Mouse (Mus musculus): ENCODE measurements around the gene Dhdds. TPM values are rescaled to one million over a fixed set of nuclear protein-coding genes. Genes with fewer than 3 reads are reported as not detected.

Dhdds gene
- total RNA-seq, 2 experiments from 2014 or later: 61.4 to 62.2 TPM

DNA sequence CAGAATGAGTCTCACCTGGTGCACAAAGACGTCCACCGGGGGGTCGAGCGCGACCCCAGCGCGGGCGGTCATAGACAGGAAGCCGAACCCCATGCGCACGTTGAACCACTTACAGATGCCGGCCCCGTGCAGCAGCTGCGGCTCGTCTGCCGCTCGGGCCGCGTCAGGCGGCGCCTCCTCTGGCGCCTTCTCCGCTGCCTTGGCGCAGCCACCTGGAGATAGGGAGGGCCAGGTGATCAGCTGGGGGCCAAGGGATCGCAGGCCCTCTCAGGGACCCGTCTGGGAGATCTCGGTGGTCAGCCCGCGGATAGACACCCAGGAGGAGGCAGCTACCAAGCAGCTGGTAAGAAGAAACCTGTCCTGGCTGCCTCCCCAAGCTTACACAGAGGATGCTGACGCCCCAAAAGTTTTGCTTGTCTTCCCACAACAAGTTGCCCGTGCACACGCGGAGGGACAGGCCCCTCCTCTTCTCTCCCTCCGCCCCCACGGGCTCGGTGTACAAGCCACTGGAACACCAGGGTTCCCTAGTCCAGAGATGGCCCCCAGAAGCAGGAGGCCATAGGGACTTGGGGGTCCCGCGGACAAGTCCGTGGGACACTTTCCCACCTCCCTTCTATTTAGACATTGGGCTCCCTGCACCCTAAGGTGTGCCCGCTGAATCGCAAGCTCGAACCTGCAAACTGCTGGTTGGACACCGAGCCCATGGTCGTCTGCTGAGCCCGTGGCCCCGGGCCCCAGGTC lies 17.5 kb upstream of the Dhdds start:
- Histone ChIP-seq H3K4me3 (no peak overlapping the region), H3K27ac (no peak overlapping the region)
- TF ChIP-seq CTCF (IDR thresholded peaks at IDR 0.05): no peak
- intact Hi-C loops (cut with DNase I): no loop called here
- no peak for DNase-seq (ENCODE audit: extremely low spot score in 1 of 2, low spot score in 2 of 2)

DNA sequence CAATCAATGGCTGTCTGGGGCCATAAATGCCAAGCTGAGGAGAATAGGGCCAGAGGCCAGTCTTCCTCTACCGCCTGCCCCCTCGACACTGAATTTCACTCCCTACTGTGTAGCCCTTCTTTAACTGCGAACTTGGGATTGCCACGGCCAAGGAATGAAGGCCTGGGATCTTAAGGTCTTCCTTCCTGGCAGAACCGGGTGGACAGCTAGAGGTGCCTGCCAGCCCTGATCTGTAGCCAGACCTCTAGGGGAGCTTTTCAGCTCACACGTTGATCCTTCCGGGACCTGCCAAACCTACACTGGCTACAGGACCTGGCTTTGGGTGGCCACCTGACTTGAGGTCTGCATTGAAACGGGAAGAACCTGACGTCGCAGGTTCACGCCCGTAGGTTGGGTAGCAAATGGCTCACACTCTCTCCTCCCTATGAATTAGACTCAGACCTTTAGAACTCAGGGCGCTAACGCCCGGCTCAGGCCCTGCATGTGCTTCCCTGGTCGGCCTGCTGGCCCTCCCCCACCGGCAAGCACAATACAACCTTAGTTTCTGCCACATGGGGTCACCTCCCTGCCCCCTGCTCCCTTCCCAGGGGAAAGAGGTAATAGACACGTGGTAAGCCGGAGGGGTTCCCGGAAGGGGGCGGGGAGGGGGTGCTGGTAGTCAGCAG lies 16.6 kb upstream of the Dhdds start:
- Histone ChIP-seq H3K27ac (no peak overlapping the region), H3K4me3 (no peak overlapping the region)
- DNase-seq (ENCODE audit: extremely low spot score in 1 of 2, low spot score in 2 of 2): no peak
- no peak for TF ChIP-seq CTCF (IDR thresholded peaks at IDR 0.05)
- intact Hi-C loops (cut with DNase I): no loop called here

DNA sequence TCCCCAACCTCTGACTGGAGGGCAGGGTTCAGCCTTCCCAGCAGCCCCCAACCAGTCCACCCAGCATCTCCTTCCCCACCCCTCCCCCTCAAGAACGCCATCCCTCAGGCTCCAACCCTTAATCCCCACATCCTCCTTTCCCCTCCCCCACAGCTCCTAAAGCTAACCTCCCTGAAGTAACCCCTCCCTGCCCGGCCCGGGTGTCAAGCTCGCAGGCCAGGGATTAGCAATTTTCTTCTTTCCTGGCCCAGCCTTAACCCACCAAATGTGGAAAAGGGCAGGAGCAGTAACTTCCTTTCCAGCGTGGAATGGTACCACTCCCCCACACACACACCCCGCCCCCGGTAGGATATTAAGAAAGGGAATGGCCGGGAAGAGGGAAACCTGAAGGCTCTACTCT lies 16.0 kb upstream of the Dhdds start:
- no peak for TF ChIP-seq CTCF (IDR thresholded peaks at IDR 0.05)
- no peak overlapping the region for H3K4me3 ChIP-seq
- H3K27ac ChIP-seq: no peak overlapping the region
- intact Hi-C loops (cut with DNase I): no loop called here
- no peak for DNase-seq (ENCODE audit: extremely low spot score in 1 of 2, low spot score in 2 of 2)

DNA sequence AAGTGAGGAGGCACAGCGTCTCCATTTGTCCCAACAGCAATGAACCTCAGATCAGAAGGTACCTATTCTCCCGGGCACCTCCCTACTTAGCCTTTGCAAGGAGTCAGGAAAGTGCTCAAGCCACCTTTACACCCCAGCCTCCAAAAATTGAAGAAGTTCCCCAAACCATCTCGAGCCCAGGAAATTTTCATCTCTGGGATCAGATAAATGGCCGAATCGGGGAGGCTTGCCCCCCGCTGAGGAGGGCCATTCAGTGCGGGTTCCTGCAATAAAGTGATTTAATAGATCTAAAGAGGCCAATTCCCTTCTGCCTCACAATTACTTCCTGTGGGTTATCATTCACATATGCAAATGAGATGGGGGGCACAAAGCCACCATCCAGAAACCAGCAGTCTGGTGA lies 15.5 kb upstream of the Dhdds start:
- no peak overlapping the region for H3K27ac ChIP-seq
- intact Hi-C loops (cut with DNase I): no loop called here
- DNase-seq (ENCODE audit: extremely low spot score in 1 of 2, low spot score in 2 of 2): no peak
- H3K4me3 ChIP-seq: no peak overlapping the region
- TF ChIP-seq CTCF (IDR thresholded peaks at IDR 0.05): no peak

DNA sequence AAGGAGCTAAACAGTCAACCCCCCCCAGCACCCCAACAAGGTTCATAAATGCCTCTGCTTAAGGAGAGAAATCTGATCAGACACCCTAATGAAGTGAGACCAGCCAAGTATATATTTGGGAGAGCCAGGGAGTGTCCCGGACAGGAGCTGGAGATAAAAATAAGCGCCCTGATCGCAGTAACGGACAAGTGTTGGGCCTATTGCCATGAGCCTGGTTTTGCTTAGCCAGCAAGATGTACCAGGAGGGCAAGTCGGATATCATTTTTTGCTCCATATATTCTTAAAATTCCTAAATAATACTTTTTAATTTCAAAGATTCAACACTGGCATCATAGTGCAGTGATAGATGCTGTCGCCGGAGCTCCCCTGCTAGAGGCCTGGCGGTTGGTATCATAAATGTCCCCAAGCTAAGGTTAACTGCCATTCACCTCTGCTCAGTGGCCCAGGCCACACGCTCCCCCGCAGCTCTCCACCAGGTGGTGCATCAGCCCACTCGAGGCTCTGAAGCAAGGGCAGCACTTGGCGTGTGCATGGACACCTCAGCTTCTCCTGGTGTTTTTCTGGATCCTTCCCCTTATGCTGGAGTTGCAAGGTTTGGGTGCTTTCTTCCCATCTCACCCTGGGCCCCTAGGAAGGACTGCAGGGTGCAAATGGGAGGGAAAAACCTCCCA lies 12.3 kb upstream of the Dhdds start:
- no peak for DNase-seq (ENCODE audit: extremely low spot score in 1 of 2, low spot score in 2 of 2)
- no peak overlapping the region for H3K4me3 ChIP-seq
- intact Hi-C loops (cut with DNase I): no loop called here
- no peak overlapping the region for H3K27ac ChIP-seq
- peak; percentile 7; the same call in 1 of the 2 replicates for TF ChIP-seq CTCF (IDR thresholded peaks at IDR 0.05)

DNA sequence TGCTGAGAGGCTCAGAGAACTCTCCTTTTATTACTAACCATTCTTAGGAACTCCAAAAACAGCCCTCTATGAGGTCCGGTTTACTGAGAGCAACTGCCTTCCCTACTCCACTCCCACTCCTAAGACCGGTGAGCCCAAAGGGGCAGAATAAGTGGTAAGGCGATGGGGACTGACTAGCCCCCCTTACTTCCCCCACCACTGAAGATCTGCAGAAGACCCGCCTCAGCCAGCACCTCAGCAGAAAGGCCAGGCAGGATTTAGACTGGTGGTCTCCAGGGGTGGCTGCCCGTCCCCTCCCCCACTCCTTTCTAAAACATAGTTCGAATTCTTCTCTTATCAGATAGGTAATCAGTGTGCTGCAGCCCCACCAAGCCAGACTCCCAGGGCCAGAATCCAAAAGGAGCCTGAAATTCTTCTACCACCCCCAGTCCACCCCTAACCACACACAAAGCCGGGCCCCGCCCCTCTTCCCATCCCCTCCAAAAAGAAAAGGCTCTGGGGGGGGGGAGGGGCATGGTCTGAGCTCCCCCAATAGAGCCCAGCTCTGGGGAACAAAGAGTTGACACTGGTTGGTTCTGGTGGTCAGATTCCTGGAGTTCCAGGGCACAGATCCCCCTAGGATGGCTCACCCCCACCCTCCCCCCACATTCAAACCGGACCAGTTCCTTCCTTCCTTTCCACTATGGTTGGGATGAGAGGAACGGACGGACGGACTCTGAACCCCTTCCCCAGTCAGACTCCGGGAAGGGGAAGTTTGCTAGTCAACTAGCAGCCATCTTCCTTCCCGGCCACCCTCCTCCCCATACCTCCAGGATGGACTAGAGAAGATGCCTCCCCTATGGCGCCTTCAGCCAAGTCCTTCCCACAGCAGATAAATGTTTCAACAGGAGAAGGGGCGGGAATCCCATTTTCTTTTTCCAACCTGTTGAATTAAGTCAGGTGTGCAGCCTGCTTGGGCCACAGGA lies 11.0 kb upstream of the Dhdds start:
- no peak overlapping the region for H3K27ac ChIP-seq
- intact Hi-C loops (cut with DNase I): no loop called here
- no peak for DNase-seq (ENCODE audit: extremely low spot score in 1 of 2, low spot score in 2 of 2)
- H3K4me3 ChIP-seq: no peak overlapping the region
- no peak for TF ChIP-seq CTCF (IDR thresholded peaks at IDR 0.05)

DNA sequence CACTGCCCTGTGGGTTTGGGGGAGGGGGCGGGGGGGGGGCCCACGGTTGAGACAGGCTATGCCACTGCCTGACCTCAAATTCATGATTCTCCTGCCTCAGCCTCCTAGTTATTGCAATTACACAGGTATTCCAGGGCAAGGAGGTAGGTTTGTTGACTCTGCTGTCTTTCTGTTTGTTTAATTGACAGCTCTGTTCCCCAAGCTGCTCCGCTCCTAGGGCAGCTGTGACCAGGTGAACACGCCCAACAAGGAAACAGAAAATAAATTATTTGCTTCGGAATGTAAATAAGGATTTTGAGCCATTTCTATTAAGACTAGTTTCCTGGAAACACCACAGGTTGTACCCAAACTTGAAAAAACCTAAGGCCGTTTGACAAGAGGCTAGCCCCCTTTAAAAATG lies 9.0 kb upstream of the Dhdds start:
- intact Hi-C loops (cut with DNase I): no loop called here
- no peak overlapping the region for H3K4me3 ChIP-seq
- H3K27ac ChIP-seq: no peak overlapping the region
- TF ChIP-seq CTCF (IDR thresholded peaks at IDR 0.05): no peak
- DNase-seq (ENCODE audit: extremely low spot score in 1 of 2, low spot score in 2 of 2): no peak

DNA sequence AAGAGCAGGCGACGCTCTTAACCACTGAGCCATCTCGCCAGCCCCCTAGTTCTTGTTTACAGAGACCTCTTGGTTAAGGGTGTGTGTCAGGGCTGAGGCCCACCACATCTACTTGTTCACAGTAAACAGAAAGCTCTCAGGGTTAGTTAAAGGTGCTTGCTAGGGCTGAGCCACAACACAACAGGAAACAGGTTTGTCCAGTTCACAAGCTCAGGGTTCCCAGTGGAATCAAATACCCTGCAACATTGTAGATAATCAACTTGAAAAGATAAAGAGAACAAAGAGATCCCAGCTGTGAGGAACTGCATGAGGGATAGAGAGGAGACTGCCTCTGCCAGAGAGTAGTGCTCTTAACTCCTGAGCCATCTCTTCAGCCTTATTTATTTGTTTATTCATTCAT lies 6.1 kb upstream of the Dhdds start:
- intact Hi-C loops (cut with DNase I): no loop called here
- Histone ChIP-seq H3K4me3 (no peak overlapping the region), H3K27ac (no peak overlapping the region)
- no peak for DNase-seq (ENCODE audit: extremely low spot score in 1 of 2, low spot score in 2 of 2)
- no peak for TF ChIP-seq CTCF (IDR thresholded peaks at IDR 0.05)

DNA sequence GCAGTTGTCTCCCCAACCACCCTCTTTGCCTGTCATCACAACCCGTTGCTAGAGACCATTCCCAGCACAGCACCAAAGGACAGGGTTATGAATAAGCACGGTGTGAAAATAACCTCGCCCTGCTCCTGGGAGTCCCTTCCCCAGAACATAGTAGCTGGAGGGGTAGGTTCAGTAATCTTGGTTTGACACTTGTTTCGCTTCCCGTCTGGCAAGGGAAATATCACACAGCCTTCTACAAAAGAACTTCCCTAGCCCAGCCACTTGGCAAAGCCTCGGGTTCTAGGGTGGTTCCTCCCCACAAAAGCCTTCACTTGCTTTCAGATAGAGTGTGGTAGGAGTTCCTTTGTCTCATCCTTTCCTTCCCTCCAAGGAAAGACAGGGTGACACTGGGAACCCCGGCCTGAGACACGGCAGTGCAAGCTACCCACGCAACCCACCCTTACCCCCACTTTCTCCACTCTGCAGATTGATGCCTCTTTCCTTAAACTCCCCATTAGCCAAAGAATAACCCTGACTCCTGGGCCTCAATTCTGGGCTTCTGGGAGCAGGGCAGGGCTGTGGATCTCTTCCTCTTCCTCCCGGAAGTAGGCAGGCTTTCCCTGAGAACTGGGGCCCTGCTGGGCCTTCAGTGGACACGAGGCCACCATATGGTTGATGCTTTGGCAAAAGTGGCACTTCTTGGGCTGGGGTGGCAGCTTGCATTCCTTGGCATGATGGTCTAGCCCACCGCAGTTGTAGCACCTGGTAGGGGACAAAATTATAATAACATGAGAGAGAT lies 5.1 kb upstream of the Dhdds start:
- Histone ChIP-seq H3K4me3 (no peak overlapping the region), H3K27ac (no peak overlapping the region)
- intact Hi-C loops (cut with DNase I): no loop called here
- no peak for TF ChIP-seq CTCF (IDR thresholded peaks at IDR 0.05)
- no peak for DNase-seq (ENCODE audit: extremely low spot score in 1 of 2, low spot score in 2 of 2)

DNA sequence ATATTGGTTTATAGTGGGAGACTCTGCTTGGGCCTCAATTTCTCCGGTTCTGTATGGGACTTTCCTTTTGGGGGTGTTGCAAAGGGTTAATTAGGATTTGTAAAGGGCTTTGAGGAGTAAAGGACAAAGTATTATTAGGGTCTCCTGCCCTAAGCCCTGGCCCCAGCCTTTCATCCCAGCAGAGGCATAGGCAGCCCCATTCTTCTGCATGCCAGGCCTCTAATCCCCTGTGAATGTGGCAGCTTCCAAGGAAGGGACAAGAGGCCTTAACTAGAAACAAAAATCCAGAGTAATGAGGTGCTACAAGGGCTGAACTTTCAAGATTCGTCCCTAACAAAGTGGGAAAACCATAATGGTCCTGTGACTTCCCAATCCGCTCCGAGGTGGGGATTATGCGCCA lies 2.2 kb upstream of the Dhdds start:
- intact Hi-C loops (cut with DNase I): no loop called here
- no peak for TF ChIP-seq CTCF (IDR thresholded peaks at IDR 0.05)
- H3K4me3 ChIP-seq: no peak overlapping the region
- no peak for DNase-seq (ENCODE audit: extremely low spot score in 1 of 2, low spot score in 2 of 2)
- H3K27ac ChIP-seq: no peak overlapping the region

DNA sequence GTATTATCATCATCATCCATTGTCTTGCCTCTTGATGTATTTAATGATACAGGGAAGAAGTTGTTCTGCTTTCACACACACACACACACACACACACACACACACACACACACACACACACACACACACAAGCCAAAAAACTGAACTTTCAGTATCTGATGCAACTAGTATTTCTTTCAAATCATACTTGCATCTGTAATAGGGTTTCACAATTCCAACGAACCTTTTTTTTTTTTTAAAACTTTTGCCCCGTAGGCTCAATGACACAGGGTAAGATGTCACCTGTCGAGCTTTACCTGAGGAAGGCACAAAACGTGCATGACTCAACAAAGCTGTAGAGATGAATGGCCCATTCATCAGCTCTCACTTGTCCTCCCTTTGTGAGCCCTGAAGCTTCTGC lies 1.5 kb upstream of the Dhdds start:
- TF ChIP-seq CTCF (IDR thresholded peaks at IDR 0.05): no peak
- intact Hi-C loops (cut with DNase I): no loop called here
- Histone ChIP-seq H3K4me3 (no peak overlapping the region), H3K27ac (no peak overlapping the region)
- no peak for DNase-seq (ENCODE audit: extremely low spot score in 1 of 2, low spot score in 2 of 2)
